ENCODE assay signal across 8 mouse cellular contexts in the genomic region with DNA sequence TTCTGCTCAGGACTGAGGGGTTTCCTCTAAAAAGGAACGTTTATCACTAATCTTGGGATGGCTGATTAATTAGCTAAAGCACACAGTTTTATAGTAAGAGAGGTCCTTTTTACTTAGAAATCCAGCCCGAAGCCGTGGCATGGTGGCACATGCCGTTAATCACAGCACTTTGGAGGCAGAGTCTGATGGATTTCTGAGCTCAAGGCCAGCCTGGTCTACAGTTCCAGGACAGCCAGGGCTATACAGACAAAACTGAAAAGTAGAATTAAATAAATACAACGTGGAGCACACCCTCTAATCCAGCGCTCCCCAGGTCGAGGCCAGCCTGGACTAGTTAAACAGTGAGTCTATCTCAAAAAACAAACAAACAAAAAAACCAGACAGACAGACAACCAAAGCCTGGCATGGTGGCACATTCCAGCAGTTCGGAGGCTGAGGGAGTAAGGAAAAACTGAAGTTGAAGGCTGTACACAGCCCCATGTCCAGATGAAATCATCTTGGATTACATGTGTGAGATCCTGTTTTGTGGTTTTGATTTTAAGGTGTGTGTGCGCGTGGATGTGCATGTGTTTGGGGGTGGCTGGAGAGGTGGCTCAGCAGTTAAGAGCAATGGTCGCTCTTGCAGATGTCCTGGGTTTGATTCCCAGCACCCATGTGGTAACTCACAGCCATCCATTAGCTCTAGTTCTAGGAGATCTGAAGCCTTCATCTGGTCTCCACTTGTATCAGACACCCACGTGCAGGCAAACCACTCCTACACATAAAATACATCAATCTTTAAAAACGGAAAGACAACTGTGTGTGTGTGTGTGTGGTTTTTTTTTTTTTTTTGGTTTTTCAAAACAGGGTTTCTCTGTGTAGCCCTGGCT. TPM values are rescaled to one million over a fixed set of nuclear protein-coding genes. Genes with fewer than 3 reads are reported as not detected.
A peak's percentile ranks its signal among the peaks of the same experiment; 100 is the strongest.
DNase-seq lines count a peak whose midpoint lies in the region; ATAC-seq and TF ChIP-seq lines count a peak whose summit lies in the region.

No protein-coding gene starts in this region.

- peak overlapping the region; percentile 68 for H3K4me2 ChIP-seq in heart, embryonic 11.5 days
- peak overlapping the region; percentile 33 for H3K4me2 ChIP-seq in hindbrain, embryonic 11.5 days (replicated peaks; ENCODE audit: low read depth, low read length)
- H3K4me2 ChIP-seq in midbrain, embryonic 13.5 days (replicated peaks): peak overlapping the region; percentile 57

- H3K27ac ChIP-seq in heart, embryonic 11.5 days (ENCODE audit: low read depth, low read length): peak overlapping the region; percentile 87
- peak overlapping the region; percentile 70 for H3K27ac ChIP-seq in hindbrain, embryonic 11.5 days (ENCODE audit: low read depth, low read length)
- H3K27ac ChIP-seq in midbrain, embryonic 13.5 days: peak overlapping the region; percentile 94

- no peak for TF ChIP-seq CTCF in G1E (IDR thresholded peaks at IDR 0.05; ENCODE audit: low read depth, low read length)

- H3K9me3 ChIP-seq in heart, embryonic 11.5 days (replicated peaks; ENCODE audit: control insufficient read depth, low read length): no peaks in the 10 kb centered on the region
- H3K9me3 ChIP-seq in G1E (replicated peaks): no peaks in the 10 kb centered on the region
- no peaks in the 10 kb centered on the region for H3K9me3 ChIP-seq in hindbrain, embryonic 11.5 days (ENCODE audit: control insufficient read depth, low read length)
- no peaks in the 10 kb centered on the region for H3K9me3 ChIP-seq in midbrain, embryonic 13.5 days

- WGBS in heart, embryonic 11.5 days (ENCODE audit: insufficient replicate concordance): 52% methylated on average over 13 of the region's 13 CpGs
- 56% methylated on average over 13 of the region's 13 CpGs for WGBS in hindbrain, embryonic 11.5 days
- 51% methylated on average over 13 of the region's 13 CpGs for WGBS in midbrain, embryonic 13.5 days

- H3K4me1 ChIP-seq in heart, embryonic 11.5 days (ENCODE audit: control insufficient read depth, insufficient read depth, low read length): peaks cover 32% of the 10 kb centered on the region
- peaks cover 97% of the 10 kb centered on the region for H3K4me1 ChIP-seq in G1E (ENCODE audit: insufficient read depth, low read depth, low read length)
- H3K4me1 ChIP-seq in hindbrain, embryonic 11.5 days (replicated peaks; ENCODE audit: control insufficient read depth, insufficient read depth, low read length): peaks cover 10% of the 10 kb centered on the region
- peaks cover 42% of the 10 kb centered on the region for H3K4me1 ChIP-seq in midbrain, embryonic 13.5 days (replicated peaks)

- intact Hi-C loops in heart, postnatal 25 days (cut with DNase I): no loop called here
- intact Hi-C loops in left cerebral cortex, postnatal 10 days (cut with DNase I): no loop called here

- peak overlapping the region; percentile 41 for H3K4me3 ChIP-seq in heart, embryonic 11.5 days (ENCODE audit: low read depth, low read length)
- H3K4me3 ChIP-seq in G1E (ENCODE audit: low read depth, low read length): peak overlapping the region; percentile 70; the same call in 1 of the 2 replicates
- peak overlapping the region; percentile 10 for H3K4me3 ChIP-seq in hindbrain, embryonic 11.5 days (ENCODE audit: low read depth, low read length)
- H3K4me3 ChIP-seq in midbrain, embryonic 13.5 days (replicated peaks): peak overlapping the region; percentile 36

- no peak for DNase-seq in heart, postnatal 25 days (ENCODE audit: low spot score)
- DNase-seq in G1E (ENCODE audit: low spot score): no peak
- no peak for DNase-seq in hindbrain, embryonic 11.5 days (ENCODE audit: low spot score)
- DNase-seq in layer of hippocampus, adult 11-12 months (ENCODE audit: low spot score): no peak
- no peak for DNase-seq in adrenal gland, adult 2 months
- no peak for DNase-seq in left cerebral cortex, postnatal 10 days (ENCODE audit: extremely low spot score in 1 of 2, low spot score in 2 of 2)

- no peaks in the 10 kb centered on the region for H3K36me3 ChIP-seq in heart, embryonic 11.5 days (ENCODE audit: control insufficient read depth, insufficient read depth, low read length)
- H3K36me3 ChIP-seq in G1E (replicated peaks): peaks cover 7% of the 10 kb centered on the region
- H3K36me3 ChIP-seq in hindbrain, embryonic 11.5 days (ENCODE audit: control insufficient read depth, insufficient read depth, low read length): no peaks in the 10 kb centered on the region
- H3K36me3 ChIP-seq in midbrain, embryonic 13.5 days: no peaks in the 10 kb centered on the region

- H3K27me3 ChIP-seq in heart, embryonic 11.5 days (ENCODE audit: control insufficient read depth, insufficient read depth, low read length): no peaks in the 10 kb centered on the region
- no peaks in the 10 kb centered on the region for H3K27me3 ChIP-seq in G1E (ENCODE audit: insufficient read depth, low read length)
- no peaks in the 10 kb centered on the region for H3K27me3 ChIP-seq in hindbrain, embryonic 11.5 days (ENCODE audit: control insufficient read depth, insufficient read depth, low read length)
- H3K27me3 ChIP-seq in midbrain, embryonic 13.5 days: 0 out of 2 replicates have a peak, but pooled peaks cover 5% of the 10 kb centered on the region

- peak overlapping the region; percentile 58 for H3K9ac ChIP-seq in heart, embryonic 11.5 days (ENCODE audit: low read depth, low read length)
- peak overlapping the region; percentile 29 for H3K9ac ChIP-seq in hindbrain, embryonic 11.5 days (ENCODE audit: low read depth, low read length)
- peak overlapping the region; percentile 59 for H3K9ac ChIP-seq in midbrain, embryonic 13.5 days (replicated peaks)

- no peak for ATAC-seq in heart, embryonic 11.5 days (replicated peaks; ENCODE audit: insufficient number of reproducible peaks, low FRiP score, low TSS enrichment)
- no peak for ATAC-seq in G1E (ENCODE audit: extremely low read depth, insufficient number of reproducible peaks, low FRiP score, poor library complexity, severe bottlenecking)
- peak; percentile 11; the same call in 1 of the 2 replicates for ATAC-seq in hindbrain, embryonic 11.5 days (ENCODE audit: low FRiP score)
- ATAC-seq in midbrain, embryonic 13.5 days: no peak

RNA-seq across cellular contexts. Expression of gene Lmna, which starts 0.9 kb away (rescaled TPM):
- 78.2 and 82.0 TPM in 2 replicates for polyA plus RNA-seq in heart, embryonic 11.5 days (2014; fragmentation: Nextera tagmentation; extraction: Ambion mirVana)
- 100 to 1,000 TPM; 121 to 132 TPM for total RNA-seq in heart, postnatal 25 days (2021)
- total RNA-seq in G1E (2014; fragmentation: Nextera tagmentation) (69.3 and 72.1 TPM in 2 replicates), G1E (2017) (96.4 and 98.2 TPM in 2 replicates)
- polyA plus RNA-seq in G1E (2012): 336 and 381 TPM in 2 replicates
- 22.5 and 22.8 TPM in 2 replicates for polyA plus RNA-seq in hindbrain, embryonic 11.5 days (2014; fragmentation: Nextera tagmentation; extraction: Ambion mirVana)
- polyA plus RNA-seq in midbrain, embryonic 13.5 days (2015; fragmentation: Nextera tagmentation; extraction: Ambion mirVana): 21.4 and 23.4 TPM in 2 replicates
- total RNA-seq in adrenal gland, adult 2 months (2021): 100 to 1,000 TPM in 1 of 2 experiments, 10 to 100 TPM in 1; 78.2 to 158 TPM
- polyA plus RNA-seq in adrenal gland, adult 2 months (2012; rRNA removed): 170 and 236 TPM in 2 replicates
- 10 to 100 TPM; 47.2 to 48.6 TPM for total RNA-seq in left cerebral cortex, postnatal 10 days (2021)

RNA-seq across cellular contexts. Expression of gene Mex3a, which starts 21.5 kb away (rescaled TPM):
- polyA plus RNA-seq in heart, embryonic 11.5 days (2014; fragmentation: Nextera tagmentation; extraction: Ambion mirVana): 16.5 and 16.9 TPM in 2 replicates
- total RNA-seq in heart, postnatal 25 days (2021): under 1 TPM; 0.39 to 0.61 TPM
- total RNA-seq in G1E (2014; fragmentation: Nextera tagmentation): 6.2 and 8.2 TPM in 2 replicates
- total RNA-seq in G1E (2017): 1.7 and 2.0 TPM in 2 replicates
- polyA plus RNA-seq in G1E (2012): 9.0 and 9.6 TPM in 2 replicates
- polyA plus RNA-seq in hindbrain, embryonic 11.5 days (2014; fragmentation: Nextera tagmentation; extraction: Ambion mirVana): 45.9 and 51.9 TPM in 2 replicates
- 49.5 and 51.5 TPM in 2 replicates for polyA plus RNA-seq in midbrain, embryonic 13.5 days (2015; fragmentation: Nextera tagmentation; extraction: Ambion mirVana)
- 1 to 10 TPM; 2.3 to 3.2 TPM for total RNA-seq in adrenal gland, adult 2 months (2021)
- polyA plus RNA-seq in adrenal gland, adult 2 months (2012; rRNA removed): 1.7 and 2.1 TPM in 2 replicates
- 10 to 100 TPM in 1 of 2 experiments, 1 to 10 TPM in 1; 6.9 to 10.7 TPM for total RNA-seq in left cerebral cortex, postnatal 10 days (2021)

RNA-seq across cellular contexts. Expression of gene Rab25, which starts 37.4 kb away (rescaled TPM):
- 0.21 TPM in 1 of 2 replicates, not detected in the other for polyA plus RNA-seq in heart, embryonic 11.5 days (2014; fragmentation: Nextera tagmentation; extraction: Ambion mirVana)
- not detected for total RNA-seq in heart, postnatal 25 days (2021)
- 1.6 and 4.5 TPM in 2 replicates for total RNA-seq in G1E (2014; fragmentation: Nextera tagmentation)
- 0.35 TPM in 1 of 2 replicates, not detected in the other for total RNA-seq in G1E (2017)
- polyA plus RNA-seq in G1E (2012): 0.67 and 0.88 TPM in 2 replicates
- 1.1 and 1.8 TPM in 2 replicates for polyA plus RNA-seq in hindbrain, embryonic 11.5 days (2014; fragmentation: Nextera tagmentation; extraction: Ambion mirVana)
- polyA plus RNA-seq in midbrain, embryonic 13.5 days (2015; fragmentation: Nextera tagmentation; extraction: Ambion mirVana): not detected in 2 replicates
- not detected for total RNA-seq in adrenal gland, adult 2 months (2021)
- 0.09 and 0.10 TPM in 2 replicates for polyA plus RNA-seq in adrenal gland, adult 2 months (2012; rRNA removed)
- total RNA-seq in left cerebral cortex, postnatal 10 days (2021): not detected

RNA-seq across cellular contexts. Expression of gene Lamtor2, which starts 42.2 kb away (rescaled TPM):
- polyA plus RNA-seq in heart, embryonic 11.5 days (2014; fragmentation: Nextera tagmentation; extraction: Ambion mirVana): 86.9 and 110 TPM in 2 replicates
- total RNA-seq in heart, postnatal 25 days (2021): 10 to 100 TPM; 84.2 to 92.5 TPM
- 44.7 and 64.5 TPM in 2 replicates for total RNA-seq in G1E (2014; fragmentation: Nextera tagmentation)
- 97.5 and 98.0 TPM in 2 replicates for total RNA-seq in G1E (2017)
- 96.1 and 182 TPM in 2 replicates for polyA plus RNA-seq in G1E (2012)
- polyA plus RNA-seq in hindbrain, embryonic 11.5 days (2014; fragmentation: Nextera tagmentation; extraction: Ambion mirVana): 76.1 and 93.9 TPM in 2 replicates
- 181 and 182 TPM in 2 replicates for polyA plus RNA-seq in midbrain, embryonic 13.5 days (2015; fragmentation: Nextera tagmentation; extraction: Ambion mirVana)
- total RNA-seq in adrenal gland, adult 2 months (2021): 100 to 1,000 TPM; 153 to 154 TPM
- polyA plus RNA-seq in adrenal gland, adult 2 months (2012; rRNA removed): 107 and 117 TPM in 2 replicates
- 100 to 1,000 TPM; 109 to 110 TPM for total RNA-seq in left cerebral cortex, postnatal 10 days (2021)

RNA-seq across cellular contexts. Expression of gene Ubqln4, which starts 42.9 kb away (rescaled TPM):
- polyA plus RNA-seq in heart, embryonic 11.5 days (2014; fragmentation: Nextera tagmentation; extraction: Ambion mirVana): 48.8 and 49.5 TPM in 2 replicates
- total RNA-seq in heart, postnatal 25 days (2021): 10 to 100 TPM; 67.4 to 71.2 TPM
- total RNA-seq in G1E (2014; fragmentation: Nextera tagmentation): 63.4 and 67.4 TPM in 2 replicates
- 39.6 and 40.6 TPM in 2 replicates for total RNA-seq in G1E (2017)
- 73.7 and 81.2 TPM in 2 replicates for polyA plus RNA-seq in G1E (2012)
- 62.6 and 66.3 TPM in 2 replicates for polyA plus RNA-seq in hindbrain, embryonic 11.5 days (2014; fragmentation: Nextera tagmentation; extraction: Ambion mirVana)
- 39.1 and 46.7 TPM in 2 replicates for polyA plus RNA-seq in midbrain, embryonic 13.5 days (2015; fragmentation: Nextera tagmentation; extraction: Ambion mirVana)
- 100 to 1,000 TPM in 1 of 2 experiments, 10 to 100 TPM in 1; 61.1 to 100 TPM for total RNA-seq in adrenal gland, adult 2 months (2021)
- polyA plus RNA-seq in adrenal gland, adult 2 months (2012; rRNA removed): 77.9 and 96.2 TPM in 2 replicates
- 10 to 100 TPM; 78.8 to 82.6 TPM for total RNA-seq in left cerebral cortex, postnatal 10 days (2021)

Comparison
In these comparisons a context has a peak if more than half of its experiments do, and no peak if none do; other contexts are left out.
1. H3K4me3 ChIP-seq: peak in every context shown above with its lines; median percentile 70 in G1E; 41 in heart, embryonic 11.5 days; 36 in midbrain, embryonic 13.5 days; 10 in hindbrain, embryonic 11.5 days.